Mouse (Mus musculus) left cerebral cortex, adult 8-10 months (tissue): Measurements from ENCODE around the gene Socs3. TPM values are rescaled to one million over a fixed set of nuclear protein-coding genes. Genes with fewer than 3 reads are reported as not detected.

Experiments
- DNase-seq, 2 experiments: peaks; one replicate each; pipeline ENCODE4 v3.0.0; 2022; ENCODE audit warnings: low spot score in 2 of 2
- total RNA-seq, 4 experiments: library from RNA; stranded (reverse); gene quantifications; 2 replicates each; pipeline ENCODE4 v1.2.4; 2022

Socs3 gene
- 1 to 10 TPM; 3.1 to 7.5 (median 3.6) TPM for total RNA-seq

GRCm38 (mm10) chr11:117969945-117970872, at the start of gene Socs3:
TSS of gene Socs3 (minus strand) at chr11:117970047.
- DNase-seq, result peak; percentile 79 to 94

DNA sequence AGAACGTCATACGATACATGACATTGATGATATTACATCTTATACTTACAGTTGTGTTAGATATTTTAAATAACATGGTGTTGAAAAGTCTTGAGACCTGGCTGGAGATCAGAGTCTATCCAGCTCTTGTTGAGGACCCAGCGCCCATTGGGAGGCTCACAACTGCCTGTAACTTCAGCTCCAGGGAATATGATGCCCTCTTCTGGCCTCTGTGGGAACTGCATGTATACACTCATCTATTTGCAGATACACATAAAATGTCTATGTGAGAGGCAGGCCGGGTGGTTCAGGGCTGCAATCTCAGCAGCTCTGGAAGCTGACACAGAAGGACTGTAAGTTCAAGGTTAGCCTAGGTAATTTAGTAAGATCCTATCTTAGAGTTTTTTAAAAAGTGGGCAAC, 48.5 kb upstream of the Socs3 start:
- DNase-seq, result no peak

DNA sequence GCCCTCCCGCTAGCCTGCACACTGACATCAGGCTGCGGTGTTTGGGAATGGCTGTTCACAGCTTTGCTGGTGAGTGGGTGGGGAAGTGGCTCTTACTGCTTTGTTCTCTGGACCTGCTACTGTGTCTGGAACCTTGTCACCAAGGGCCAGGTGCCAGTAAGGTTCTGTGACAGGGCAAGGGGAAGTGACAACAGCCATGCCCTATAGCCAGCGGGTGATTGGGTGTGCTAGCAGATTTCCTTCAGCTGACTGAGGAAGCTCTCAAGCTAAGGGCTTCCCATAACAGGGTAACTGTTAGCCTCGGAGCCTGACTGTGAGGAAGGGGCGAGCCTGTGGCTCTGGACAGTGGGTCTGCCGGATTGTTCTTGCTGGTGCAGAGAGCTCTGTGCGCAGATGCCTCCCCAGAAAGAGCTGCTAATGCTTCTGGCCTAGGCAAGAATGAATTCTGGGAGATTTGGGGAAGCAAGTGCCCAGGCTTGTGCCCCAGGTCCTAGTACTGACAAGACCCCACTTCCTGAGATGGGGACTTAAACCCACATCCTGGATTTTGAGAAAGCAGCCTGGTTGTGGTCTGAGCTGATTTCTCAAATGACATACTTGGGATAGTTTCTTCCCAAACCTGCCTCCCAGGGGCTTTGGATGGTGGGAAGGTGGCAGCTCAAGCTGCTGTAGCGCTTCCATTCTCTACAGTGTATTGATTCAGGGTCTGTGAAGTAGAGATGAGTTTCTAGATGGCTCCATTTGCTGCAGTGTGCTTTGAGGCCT, 45.7 kb upstream of the Socs3 start:
- DNase-seq, result no peak

DNA sequence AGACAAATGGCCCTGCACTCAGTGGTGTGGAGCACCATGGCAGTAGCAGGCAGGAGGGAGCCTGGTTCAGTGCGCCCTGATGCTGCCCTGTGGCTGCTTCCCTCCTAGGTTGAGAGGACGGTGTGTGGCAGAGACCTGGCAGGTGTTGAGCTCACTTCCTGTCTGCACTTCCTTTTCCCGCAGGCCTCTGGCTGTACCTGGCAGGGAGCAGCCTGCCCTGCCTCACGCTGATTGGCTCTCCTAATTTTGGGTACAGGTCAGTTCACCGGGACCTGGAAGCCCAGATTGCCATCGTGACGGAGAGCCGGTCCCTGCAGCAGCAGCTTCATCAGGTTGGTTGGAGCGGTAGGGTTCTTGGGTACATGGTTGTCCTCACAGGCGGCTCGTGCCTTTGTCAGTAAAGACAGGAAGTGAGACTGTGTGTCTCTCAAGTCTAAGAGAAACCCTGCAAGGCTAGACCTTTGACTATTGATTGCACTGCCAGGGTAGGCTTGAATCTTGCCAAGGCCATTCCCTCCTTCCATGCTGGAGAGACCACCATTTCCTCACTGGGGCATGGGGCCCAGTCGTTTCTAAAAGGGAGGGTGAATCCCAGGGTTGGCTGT, 44.6 kb upstream of the Socs3 start:
- no peak for DNase-seq

GRCm38 (mm10) chr11:118013339-118013738, 43.5 kb upstream of the Socs3 start:
- DNase-seq, result no peak

GRCm38 (mm10) chr11:118012595-118012994, 42.7 kb upstream of the Socs3 start:
- no peak for DNase-seq

DNA sequence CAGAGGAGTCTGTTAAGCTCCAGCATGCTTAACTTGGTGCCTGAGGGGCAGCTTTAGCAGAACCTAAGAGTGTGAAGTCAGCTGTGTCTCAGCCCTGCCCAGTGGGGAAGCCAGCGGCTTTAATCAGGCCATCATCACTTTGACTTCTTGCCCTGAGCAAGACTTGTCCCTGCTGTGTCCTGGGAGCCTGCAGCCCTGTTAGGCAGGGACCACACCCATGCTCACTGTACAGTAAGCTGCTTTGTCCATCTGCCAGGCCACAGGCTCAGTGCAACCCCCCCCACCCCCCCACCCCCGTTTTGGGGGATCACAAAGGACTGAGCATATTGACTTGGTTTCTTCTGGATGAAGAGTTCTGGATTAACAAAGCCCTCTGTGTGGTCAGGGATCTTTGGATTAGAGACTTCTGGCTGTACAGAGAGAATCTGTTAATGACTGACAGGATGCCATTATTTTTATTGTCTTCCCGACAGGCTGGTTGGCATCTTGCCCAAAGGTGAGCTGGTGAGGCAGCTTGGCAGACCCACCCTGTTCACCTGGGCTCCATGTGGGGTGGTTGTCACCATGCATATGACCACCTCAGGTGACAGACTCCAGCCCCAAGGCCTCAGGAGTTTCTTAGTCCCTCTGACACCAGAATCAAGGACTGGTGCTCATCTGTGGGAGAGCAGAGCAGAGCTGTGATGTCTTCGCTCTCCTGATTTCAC, 40.2 kb upstream of the Socs3 start:
- DNase-seq, result no peak

- DNase-seq, result no peak
These were observed 39.0 kb upstream of the Socs3 start for GRCm38 (mm10) chr11:118008843-118009242.

- DNase-seq, result no peak
These were observed 38.4 kb upstream of the Socs3 start for GRCm38 (mm10) chr11:118008144-118008805.

GRCm38 (mm10) chr11:118007460-118008143, 37.8 kb upstream of the Socs3 start:
- no peak for DNase-seq

GRCm38 (mm10) chr11:118004217-118004616, 34.4 kb upstream of the Socs3 start:
- DNase-seq, result no peak

- no peak for DNase-seq
These were observed 33.9 kb upstream of the Socs3 start for GRCm38 (mm10) chr11:118003718-118004117.

DNA sequence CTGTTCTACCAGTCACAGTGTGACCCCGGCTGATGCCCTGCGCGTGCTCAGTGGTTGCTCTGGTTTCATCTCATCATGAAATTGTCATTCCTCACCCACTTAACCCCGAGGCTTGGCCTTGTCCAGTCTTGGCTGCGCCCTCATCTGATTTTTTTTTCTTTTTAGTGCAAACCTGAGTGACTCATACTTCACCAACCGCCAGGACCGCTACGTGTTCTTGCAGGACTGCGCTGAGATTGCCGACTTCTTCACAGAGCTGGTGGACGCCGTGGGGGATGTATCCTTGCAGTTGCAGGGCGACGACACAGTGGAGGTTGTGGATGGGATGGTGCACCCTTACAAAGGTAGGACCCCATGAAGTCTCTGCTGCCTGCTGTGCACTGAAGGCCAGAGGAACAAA, 33.3 kb upstream of the Socs3 start:
- DNase-seq, result no peak

GRCm38 (mm10) chr11:118000565-118001215, 30.8 kb upstream of the Socs3 start:
- no peak for DNase-seq

DNA sequence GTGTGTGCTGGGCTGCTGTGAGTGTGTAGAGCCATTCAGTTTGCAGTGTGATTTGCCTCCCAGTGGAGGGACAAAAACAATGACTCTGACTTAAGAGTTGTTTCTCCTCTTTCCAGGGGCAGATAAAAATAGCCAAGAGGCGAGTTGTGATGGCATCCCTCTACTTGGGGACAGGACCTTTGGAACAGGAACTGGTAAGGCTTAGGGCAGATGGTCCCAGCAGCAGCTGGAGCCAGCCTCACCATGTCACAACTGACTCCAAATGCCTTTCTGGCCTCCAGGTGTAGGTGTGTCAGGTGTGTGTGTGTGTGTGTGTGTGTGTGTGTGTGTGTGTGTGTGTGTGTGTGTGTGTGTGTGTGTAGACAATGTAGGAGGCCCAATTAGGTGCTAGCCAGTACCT, 30.2 kb upstream of the Socs3 start:
- no peak for DNase-seq

DNA sequence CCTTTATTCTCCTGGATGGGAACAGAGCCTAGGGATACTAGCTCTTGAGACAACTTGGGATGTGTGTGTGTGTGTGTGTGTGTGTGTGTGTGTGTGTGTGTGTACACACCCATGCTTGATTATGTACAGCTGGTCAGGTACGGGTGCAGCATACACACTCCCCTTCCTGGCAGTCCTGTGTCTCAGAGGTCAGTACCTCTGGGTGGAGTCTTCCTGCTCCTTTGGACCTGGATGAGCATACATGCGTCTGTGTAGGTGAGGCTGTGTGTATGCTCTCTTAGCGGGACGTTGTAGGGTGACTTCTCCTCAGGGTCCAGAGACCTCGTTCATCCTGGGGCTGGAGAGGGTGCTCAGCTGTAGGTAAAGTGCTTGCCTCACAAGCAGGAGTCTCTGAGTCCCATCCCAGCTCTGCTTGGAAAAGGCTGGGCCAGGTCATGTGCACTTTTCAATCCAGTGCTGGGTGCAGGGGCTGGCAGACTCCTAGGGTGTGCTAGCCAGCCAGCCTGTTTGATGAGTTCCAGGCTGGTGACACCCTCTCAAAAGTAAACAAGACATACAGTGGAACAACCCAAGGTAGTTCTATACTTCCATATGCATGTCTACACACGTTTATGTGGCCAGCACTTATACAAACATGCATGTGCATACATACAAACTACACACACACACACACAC, 29.6 kb upstream of the Socs3 start:
- DNase-seq, result no peak

GRCm38 (mm10) chr11:117998356-117998755, 28.5 kb upstream of the Socs3 start:
- no peak for DNase-seq

DNA sequence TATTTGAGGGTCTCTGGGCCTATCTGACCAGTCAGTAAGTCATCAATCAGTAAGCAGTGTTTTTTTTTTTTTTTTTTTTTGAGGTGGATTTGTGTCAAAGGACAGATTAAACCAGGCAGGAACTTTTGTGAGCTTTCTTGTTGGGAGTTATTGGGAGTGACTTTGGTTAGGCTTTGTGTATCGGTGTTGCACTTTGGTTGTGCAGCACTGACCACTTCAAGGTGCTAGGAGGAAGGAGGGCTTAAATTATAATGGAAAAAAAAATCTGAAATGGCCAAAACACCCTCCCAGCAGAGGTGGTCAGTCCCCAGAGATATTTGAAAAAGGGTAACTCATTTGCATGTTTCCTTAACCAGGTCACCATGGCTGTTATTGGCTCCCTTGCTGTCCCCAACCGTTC, 27.2 kb upstream of the Socs3 start:
- no peak for DNase-seq

- no peak for DNase-seq
These were observed 26.2 kb upstream of the Socs3 start for GRCm38 (mm10) chr11:117996066-117996465.
